Mouse (Mus musculus) adipocyte (in vitro differentiated cells): ENCODE data around the gene Irgm2.

Experiments used
- DNase-seq: peaks from one replicate; pipeline ENCODE4 v3.0.0-alpha.2; 2016; ENCODE audit warnings: low spot score

The Irgm2 gene

DNA sequence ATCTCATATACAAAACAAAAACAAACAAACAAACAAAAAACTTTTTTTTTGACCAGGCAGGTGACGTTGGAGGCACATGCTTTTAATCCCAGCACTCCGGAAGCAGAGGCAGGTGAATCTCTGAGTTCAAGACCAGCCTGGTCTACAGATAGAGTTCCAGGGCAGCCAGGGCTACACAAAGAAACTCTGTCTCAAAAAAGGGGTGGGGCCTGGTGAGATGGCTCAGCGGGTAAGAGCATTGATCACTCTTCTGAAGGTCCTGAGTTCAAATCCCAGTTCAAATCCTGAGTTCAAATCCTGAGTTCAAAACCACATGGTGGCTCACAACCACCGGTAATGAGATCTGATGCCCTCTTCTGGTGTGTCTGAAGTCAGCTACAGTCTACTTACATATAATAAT is 62.4 kb downstream of the Irgm2 start:
- no peak for DNase-seq

DNA sequence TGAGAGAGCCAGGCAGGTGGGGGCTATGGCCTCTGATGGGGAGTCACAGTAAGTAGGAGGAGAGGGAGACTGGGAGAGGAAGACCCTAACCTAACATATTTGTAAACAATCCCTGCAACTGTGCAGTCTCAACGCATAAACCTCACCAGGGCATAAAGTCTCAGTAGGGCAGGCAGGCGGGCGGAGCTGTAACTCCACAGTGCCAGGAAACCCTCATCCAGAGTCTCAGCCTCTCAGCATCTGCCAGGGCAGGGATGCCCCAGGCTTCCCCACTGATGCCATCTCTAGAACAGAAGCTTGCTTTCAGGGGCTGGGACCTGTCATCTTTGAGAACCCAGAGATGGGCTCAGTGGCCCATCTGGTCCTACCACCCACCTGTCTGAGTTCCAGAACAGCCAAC is 62.9 kb downstream of the Irgm2 start:
- no peak for DNase-seq

DNA sequence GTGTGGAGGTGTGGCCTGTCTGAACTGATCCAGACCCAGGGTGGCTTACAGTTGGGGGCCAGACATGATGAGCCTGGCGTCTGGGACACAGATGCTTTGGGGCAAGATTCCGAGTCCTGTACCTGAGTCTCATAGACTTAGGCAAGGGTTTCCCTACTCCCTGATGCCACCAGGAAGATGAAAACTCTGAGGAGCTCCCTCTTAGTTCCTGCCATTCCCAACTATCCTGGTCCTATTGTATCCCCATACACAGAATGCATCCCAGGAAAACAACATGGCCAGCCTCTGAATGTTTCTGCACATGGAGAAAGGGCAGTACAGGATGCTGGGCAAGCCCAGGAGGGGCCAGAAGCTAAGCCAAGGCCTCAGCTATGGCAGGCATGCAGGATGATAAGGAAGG is 64.1 kb downstream of the Irgm2 start:
- no peak for DNase-seq

DNA sequence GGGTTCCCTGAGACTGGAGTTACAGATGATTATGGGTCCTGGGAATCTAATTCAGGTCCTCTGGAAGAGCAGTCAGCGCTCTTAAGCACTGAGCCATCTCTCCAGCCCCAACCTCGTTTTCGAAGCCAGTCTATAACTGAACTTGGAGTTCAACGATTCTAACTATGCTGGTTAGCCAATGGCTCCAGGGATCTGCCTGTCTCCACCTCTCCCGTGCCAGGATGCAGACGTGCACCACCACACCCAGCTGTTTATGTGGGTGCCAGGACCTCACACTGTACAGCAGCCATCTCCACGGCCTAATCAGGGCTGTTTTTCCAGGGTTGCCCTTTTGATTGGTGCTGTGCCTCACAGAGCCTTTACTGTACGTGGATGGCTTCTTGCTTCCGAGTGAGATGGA is 65.1 kb downstream of the Irgm2 start:
- no peak for DNase-seq

DNA sequence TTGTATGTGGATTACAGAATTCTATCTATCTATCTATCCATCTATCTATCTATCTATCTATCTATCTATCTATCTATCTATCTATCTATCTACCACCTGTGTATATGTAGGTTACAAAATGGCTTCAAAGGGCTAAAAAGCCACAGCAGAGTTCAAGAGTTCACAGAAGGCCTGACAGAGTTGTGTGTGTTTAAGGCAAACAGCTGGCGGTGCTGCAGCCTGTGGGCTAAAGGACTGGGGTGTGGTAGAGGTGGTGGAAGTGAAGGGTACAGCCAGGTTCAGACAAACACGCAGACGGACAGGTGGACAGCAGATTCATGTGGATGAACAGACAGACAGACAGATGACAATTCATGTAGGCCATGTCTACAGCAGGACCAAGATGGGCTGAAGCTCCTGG is 68.9 kb downstream of the Irgm2 start:
- no peak for DNase-seq
